Mouse (Mus musculus) C2C12 (cell line): ENCODE results near the gene Srgap1.

Experiments used
- CEBPB ChIP-seq: IDR thresholded peaks from one replicate; pipeline ENCODE4 v1.6.1; 2011; ENCODE audit warnings: low read depth, mild to moderate bottlenecking, control low read depth, moderate library complexity
- CTCF ChIP-seq: IDR thresholded peaks from one replicate; pipeline ENCODE4 v1.5.1; 2011; ENCODE audit not compliant: control insufficient read depth, insufficient read depth, insufficient read length
- FOSL1 ChIP-seq: IDR thresholded peaks from one replicate; pipeline ENCODE4 v1.8.0; 2011; ENCODE audit warnings: mild to moderate bottlenecking, low read length; ENCODE audit not compliant: poor library complexity, insufficient read depth, severe bottlenecking
- MAX ChIP-seq: IDR thresholded peaks from one replicate; pipeline ENCODE4 v1.6.1; 2011; ENCODE audit warnings: mild to moderate bottlenecking, control low read depth
- MYOD1 ChIP-seq: IDR thresholded peaks from one replicate; pipeline ENCODE4 v1.6.1; 2011; ENCODE audit warnings: low read depth; ENCODE audit not compliant: control insufficient read depth, insufficient read length
- MYOG ChIP-seq: IDR thresholded peaks from one replicate; pipeline ENCODE4 v1.6.1; 2011; ENCODE audit not compliant: control insufficient read depth, insufficient read length; ENCODE audit errors: extremely low read depth
- USF1 ChIP-seq: IDR thresholded peaks from one replicate; pipeline ENCODE4 v1.6.1; 2011; ENCODE audit warnings: low read depth, mild to moderate bottlenecking, control low read depth, moderate library complexity

- TF ChIP-seq CTCF, result no peak
- TF ChIP-seq MYOG, result no peak
- no peak for TF ChIP-seq MAX
- no peak for TF ChIP-seq USF1
- no peak for TF ChIP-seq MYOD1
- no peak for TF ChIP-seq FOSL1
- no peak for TF ChIP-seq CEBPB
Observed at GRCm38 (mm10) chr10:121956505-121956904, 90.6 kb downstream of the Srgap1 start.
